Mouse (Mus musculus) testis, adult 2 months (tissue): Measurements from ENCODE around the gene Slc37a3.

Experiments used
- CTCF ChIP-seq: fragments of 200-500 bp; IDR thresholded peaks from 2 replicates; pipeline ENCODE4 v1.5.1; 2012; ENCODE audit warnings: low read depth, mild to moderate bottlenecking, inconsistent platforms, low read length, moderate library complexity; ENCODE audit not compliant: control insufficient read depth, insufficient read depth, insufficient replicate concordance
- POLR2A ChIP-seq: fragments of 200-500 bp; IDR thresholded peaks from 2 replicates; pipeline ENCODE4 v1.6.1; 2012; ENCODE audit warnings: low read depth, mild to moderate bottlenecking, inconsistent platforms, low read length, moderate library complexity; ENCODE audit not compliant: control insufficient read depth

DNA sequence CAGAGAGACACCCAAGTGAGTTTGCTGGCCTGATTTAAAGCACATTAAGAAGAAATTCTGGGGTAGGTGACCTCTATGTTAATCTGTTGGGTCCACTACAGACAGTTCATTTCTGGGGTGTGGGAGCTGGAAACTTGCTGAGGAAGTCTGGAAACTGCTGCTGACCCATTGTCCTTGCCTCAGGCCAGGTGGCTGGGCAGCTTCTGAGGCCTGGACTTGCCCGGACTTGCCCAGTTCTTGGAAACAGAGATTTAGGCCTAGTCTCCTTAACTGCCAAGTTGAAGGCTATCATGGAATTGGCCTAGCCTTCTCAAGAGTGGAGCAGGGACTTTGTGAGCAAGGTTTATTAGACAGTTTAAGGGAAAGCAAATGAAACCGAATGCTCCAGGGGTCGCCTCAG, 92.6 kb downstream of the Slc37a3 start:
- TF ChIP-seq CTCF = no peak
- TF ChIP-seq POLR2A = no peak
